Comparison of ENCODE assay signal across 10 mouse cellular contexts in the genomic region with DNA sequence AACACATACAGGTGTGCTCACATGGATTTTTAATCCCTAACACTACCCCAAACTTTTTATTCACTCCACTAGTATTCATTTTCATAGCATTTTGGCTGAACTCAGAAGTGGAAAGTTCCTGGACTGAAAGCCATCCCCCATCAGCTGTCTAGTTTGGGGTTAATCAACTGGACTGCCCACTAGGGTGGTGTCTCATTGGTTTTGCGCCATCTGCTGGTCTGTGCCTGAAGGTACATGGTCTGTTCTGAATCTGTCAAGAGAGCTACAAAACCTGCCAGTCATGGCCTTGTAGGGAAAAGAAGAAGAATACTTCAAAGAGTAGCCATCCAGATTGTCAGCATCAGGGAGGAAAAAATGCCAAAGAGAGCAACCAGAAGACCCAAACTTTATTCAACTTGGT.
DNase-seq lines count a peak whose midpoint lies in the region; ATAC-seq and TF ChIP-seq lines count a peak whose summit lies in the region.
"Had no signal": no experiment of that assay in that cellular context is flagged by ENCODE, and none has a peak within 500 bp of the region (broad histone marks: within the 10 kb centered on the region; RNA-seq: fewer than 3 reads in every experiment).

No protein-coding gene starts in this region.

- H3K27me3 ChIP-seq in intestine, embryonic 14.5 days (replicated peaks; ENCODE audit: control insufficient read depth, insufficient read depth, low read length): no peaks in the 10 kb centered on the region
- H3K27me3 ChIP-seq in intestine, embryonic 16.5 days (replicated peaks; ENCODE audit: control insufficient read depth, insufficient read depth, low read length): no peaks in the 10 kb centered on the region
- no peaks in the 10 kb centered on the region for H3K27me3 ChIP-seq in ES-Bruce4 (ENCODE audit: control insufficient read depth, insufficient read depth, low read length, poor library complexity, severe bottlenecking)
- H3K27me3 ChIP-seq: embryonic facial prominence, embryonic 15.5 days; limb, embryonic 13.5 days had no signal

- H3K9ac ChIP-seq in intestine, embryonic 14.5 days (ENCODE audit: low read length): no peak overlapping the region
- H3K9ac ChIP-seq in intestine, embryonic 16.5 days (ENCODE audit: low read depth, low read length): no peak overlapping the region
- H3K9ac ChIP-seq in ES-Bruce4 (ENCODE audit: low read depth, poor library complexity, severe bottlenecking): no peak overlapping the region
- H3K9ac ChIP-seq: embryonic facial prominence, embryonic 15.5 days; limb, embryonic 13.5 days had no signal

- TF ChIP-seq CTCF in ES-Bruce4 (IDR thresholded peaks at IDR 0.05; ENCODE audit: low read depth, low read length): peak; percentile 62

- no peak for TF ChIP-seq EP300 in ES-Bruce4 (IDR thresholded peaks at IDR 0.05; ENCODE audit: insufficient read depth, low read depth, low read length)

- H3K4me3 ChIP-seq in intestine, embryonic 14.5 days (ENCODE audit: low read depth, low read length): no peak overlapping the region
- H3K4me3 ChIP-seq in intestine, embryonic 16.5 days (ENCODE audit: low read length): no peak overlapping the region
- no peak overlapping the region for H3K4me3 ChIP-seq in ES-Bruce4 (ENCODE audit: low read depth, low read length)
- H3K4me3 ChIP-seq: embryonic facial prominence, embryonic 15.5 days; limb, embryonic 13.5 days had no signal

- no peak overlapping the region for H3K27ac ChIP-seq in intestine, embryonic 14.5 days (ENCODE audit: low read depth)
- H3K27ac ChIP-seq in intestine, embryonic 16.5 days (ENCODE audit: low read length): no peak overlapping the region
- no peak overlapping the region for H3K27ac ChIP-seq in ES-Bruce4 (ENCODE audit: insufficient read depth, low read length)
- H3K27ac ChIP-seq: embryonic facial prominence, embryonic 15.5 days; limb, embryonic 13.5 days had no signal

- 0% methylated on average over 1 of the region's 1 CpGs for WGBS in intestine, embryonic 14.5 days
- 3% methylated on average over 1 of the region's 1 CpGs for WGBS in intestine, embryonic 16.5 days

- no peak for ATAC-seq in intestine, embryonic 14.5 days (replicated peaks; ENCODE audit: low FRiP score, low TSS enrichment, low read depth)
- ATAC-seq in intestine, embryonic 16.5 days: no peak

- TF ChIP-seq POLR2A in ES-Bruce4 (IDR thresholded peaks at IDR 0.05; ENCODE audit: insufficient read depth, low read length): no peak

- DNase-seq in intestine, embryonic 14.5 days (ENCODE audit: low spot score): peak; percentile 60
- DNase-seq in adrenal gland, postnatal 14 days: peak; percentile 80
- peak; percentile 58 for DNase-seq in embryo, embryonic 9.5 days (ENCODE audit: extremely low spot score)
- peak; percentile 56 for DNase-seq in kidney, postnatal 14 days
- DNase-seq in naive thymus-derived CD4-positive, alpha-beta T cell, adult 2 months (ENCODE audit: low read depth): peak; percentile 10
- DNase-seq in thymus, postnatal 14 days: peak; percentile 61

- no peaks in the 10 kb centered on the region for H3K9me3 ChIP-seq in intestine, embryonic 14.5 days (ENCODE audit: control insufficient read depth, low read length)
- H3K9me3 ChIP-seq in intestine, embryonic 16.5 days (ENCODE audit: control insufficient read depth, low read length): no peaks in the 10 kb centered on the region
- no peaks in the 10 kb centered on the region for H3K9me3 ChIP-seq in ES-Bruce4 (replicated peaks; ENCODE audit: control insufficient read depth, insufficient read depth, low read length, poor library complexity, severe bottlenecking)
- H3K9me3 ChIP-seq: embryonic facial prominence, embryonic 15.5 days; limb, embryonic 13.5 days had no signal

- no peak overlapping the region for H3K4me2 ChIP-seq in intestine, embryonic 14.5 days (ENCODE audit: low read length)
- H3K4me2 ChIP-seq in intestine, embryonic 16.5 days (ENCODE audit: low read depth, low read length): no peak overlapping the region
- H3K4me2 ChIP-seq: embryonic facial prominence, embryonic 15.5 days; limb, embryonic 13.5 days had no signal

- H3K36me3 ChIP-seq in intestine, embryonic 14.5 days (ENCODE audit: control insufficient read depth, insufficient read depth, low read length): no peaks in the 10 kb centered on the region
- H3K36me3 ChIP-seq in intestine, embryonic 16.5 days (ENCODE audit: control insufficient read depth, insufficient read depth, low read length): no peaks in the 10 kb centered on the region
- no peaks in the 10 kb centered on the region for H3K36me3 ChIP-seq in ES-Bruce4 (ENCODE audit: control insufficient read depth, insufficient read depth, low read length, poor library complexity, severe bottlenecking)
- H3K36me3 ChIP-seq: embryonic facial prominence, embryonic 15.5 days; limb, embryonic 13.5 days had no signal

- no peaks in the 10 kb centered on the region for H3K4me1 ChIP-seq in intestine, embryonic 14.5 days (replicated peaks; ENCODE audit: control insufficient read depth, insufficient read depth, low read length)
- no peaks in the 10 kb centered on the region for H3K4me1 ChIP-seq in intestine, embryonic 16.5 days (ENCODE audit: control insufficient read depth, insufficient read depth, low read length)
- no peaks in the 10 kb centered on the region for H3K4me1 ChIP-seq in ES-Bruce4 (ENCODE audit: control insufficient read depth, insufficient read depth, low read length)
- H3K4me1 ChIP-seq: embryonic facial prominence, embryonic 15.5 days; limb, embryonic 13.5 days had no signal

Comparison
In these comparisons a context has a peak if more than half of its experiments do, and no peak if none do; other contexts are left out.
1. DNase-seq: peak in every context shown above with its lines; median percentile 80 in adrenal gland, postnatal 14 days; 61 in thymus, postnatal 14 days; 60 in intestine, embryonic 14.5 days; 58 in embryo, embryonic 9.5 days; 56 in kidney, postnatal 14 days; 10 in naive thymus-derived CD4-positive, alpha-beta T cell, adult 2 months.